Mouse (Mus musculus) myocyte (in vitro differentiated cells): ENCODE measurements around the gene Olfr656.

Source experiments
- MYOD1 ChIP-seq, 3 experiments: IDR thresholded peaks; one replicate each; pipeline ENCODE4 v1.6.1; 2011; ENCODE audit warnings: control low read depth in 2 of 3, low read depth in 2 of 3, mild to moderate bottlenecking in 2 of 3, moderate library complexity in 1 of 3; ENCODE audit not compliant: insufficient read length in 2 of 3, control insufficient read depth in 1 of 3
- POLR2A ChIP-seq: IDR thresholded peaks from one replicate; pipeline ENCODE4 v1.6.1; 2011; ENCODE audit warnings: low read depth, mild to moderate bottlenecking, control low read depth, moderate library complexity; ENCODE audit not compliant: insufficient read length
- POLR2AphosphoS2 ChIP-seq: IDR thresholded peaks from one replicate; pipeline ENCODE4 v1.6.1; 2011; ENCODE audit warnings: low read depth, control low read depth; ENCODE audit not compliant: insufficient read length
- REST ChIP-seq: IDR thresholded peaks from one replicate; pipeline ENCODE4 v1.6.1; 2011; ENCODE audit warnings: mild to moderate bottlenecking, control low read depth, moderate library complexity; ENCODE audit not compliant: insufficient read depth, insufficient read length

GRCm38 (mm10) chr7:104588274-104588673 lies 25.5 kb upstream of the Olfr656 start:
- TF ChIP-seq POLR2A (no peak), MYOD1 (IDR thresholded peaks at IDR 0.05; ENCODE audit: control insufficient read depth in 1 of 3, insufficient read length in 2 of 3, low read depth in 2 of 3) (no peak), REST (no peak), POLR2AphosphoS2 (no peak)
